Mouse (Mus musculus) embryonic facial prominence, embryonic 13.5 days (tissue): ENCODE measurements around the gene 4930522L14Rik. TPM values are rescaled to one million over a fixed set of nuclear protein-coding genes. Genes with fewer than 3 reads are reported as not detected.

ENCODE experiments used
- polyA plus RNA-seq: library from polyadenylated mRNA; unstranded; fragments of >200 nt; fragmentation: Nextera tagmentation; extraction: Ambion mirVana; gene quantifications from 2 replicates; pipeline ENCODE4 v1.2.1, GENCODE M21; 2015

The 4930522L14Rik gene
- polyA plus RNA-seq, 1 experiment from 2014 or later = 8.1 TPM

Other genes with a start within 250 kb of the 4930522L14Rik start
- gene Crlf2, start 192.9 kb downstream of the 4930522L14Rik start, polyA plus RNA-seq = 6.7 and 7.3 TPM in 2 replicates
- gene 5430403G16Rik, start 60.8 kb downstream of the 4930522L14Rik start, polyA plus RNA-seq = 3.6 and 4.0 TPM in 2 replicates
- gene Gm15446, start 171.5 kb upstream of the 4930522L14Rik start, polyA plus RNA-seq = 0.88 and 1.1 TPM in 2 replicates
- gene Zfp932, start 244.6 kb upstream of the 4930522L14Rik start, polyA plus RNA-seq = 30.0 and 31.3 TPM in 2 replicates